Comparison of ENCODE assay signal across 8 mouse cellular contexts in the genomic region with DNA sequence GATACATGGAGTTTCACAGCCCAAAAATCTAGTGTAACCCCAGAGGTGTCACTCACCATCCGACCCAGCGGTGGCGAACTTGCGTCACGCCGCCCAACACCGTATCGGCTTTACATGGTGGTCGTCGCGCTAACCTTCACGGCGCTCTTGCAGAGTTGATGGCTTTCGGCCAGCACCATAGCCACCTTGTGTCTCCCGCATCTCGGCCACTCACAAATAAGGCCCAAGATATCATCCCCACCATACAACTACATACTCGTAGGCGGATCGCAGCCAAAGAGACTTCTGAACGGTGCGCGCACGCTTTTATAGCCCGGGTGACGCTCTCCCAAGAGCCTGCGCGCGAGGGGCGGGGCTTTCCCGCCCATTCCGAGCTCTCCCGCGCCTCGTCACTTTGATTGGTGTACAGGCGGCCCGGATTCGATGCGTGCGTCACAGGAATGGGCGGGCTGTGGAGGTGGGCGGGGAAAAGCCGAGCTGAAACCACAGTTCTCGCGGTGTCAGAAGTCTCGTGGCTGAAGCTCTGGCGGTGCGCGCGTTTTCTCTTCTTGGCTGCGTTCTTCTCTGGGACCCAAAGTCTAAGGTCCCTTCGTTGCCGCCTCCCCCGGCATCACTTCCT.
DNase-seq lines count a peak whose midpoint lies in the region; ATAC-seq lines count a peak whose summit lies in the region.

No protein-coding gene starts in this region.

- H3K36me3 ChIP-seq in lung, embryonic 16.5 days (ENCODE audit: control insufficient read depth, insufficient read depth, low read length) = peaks cover 3% of the 10 kb centered on the region

- no peaks in the 10 kb centered on the region for H3K9me3 ChIP-seq in lung, embryonic 16.5 days (ENCODE audit: control insufficient read depth, low read length)

- H3K4me3 ChIP-seq in lung, embryonic 16.5 days (ENCODE audit: low read length) = peak overlapping the region; percentile 83

- peak overlapping the region; percentile 99 for H3K27ac ChIP-seq in lung, embryonic 16.5 days (ENCODE audit: low read length)

- peak overlapping the region; percentile 84 for H3K4me2 ChIP-seq in lung, embryonic 16.5 days (ENCODE audit: low read depth, low read length)

- H3K4me1 ChIP-seq in lung, embryonic 16.5 days (replicated peaks; ENCODE audit: control insufficient read depth, insufficient read depth, low read length) = peaks cover 16% of the 10 kb centered on the region

- no peaks in the 10 kb centered on the region for H3K27me3 ChIP-seq in lung, embryonic 16.5 days (ENCODE audit: control insufficient read depth, insufficient read depth, low read depth, low read length)

- peak; percentile 97 for DNase-seq in MEL-GATA-1-ER (ENCODE audit: extremely low read depth, low read depth)
- DNase-seq in cerebellum, adult 8-10 months = peak; percentile 98
- peak; percentile 99 for DNase-seq in forelimb bud, embryonic 11.5 days (ENCODE audit: low read depth, low spot score)
- DNase-seq in layer of hippocampus, adult 9-10 months (ENCODE audit: low spot score) = peak; percentile 94
- peak; percentile 94 for DNase-seq in ovary, postnatal 10 days (ENCODE audit: low spot score)
- peak; percentile 99 for DNase-seq in thymus, postnatal 10 days (ENCODE audit: low spot score in 2 of 2)

- peak; percentile 83 to 84 for ATAC-seq in hematopoietic stem cell, adult 5-6 weeks (replicated peaks in 1 of 2; ENCODE audit: insufficient read depth in 1 of 2, low FRiP score in 2 of 2, low TSS enrichment in 1 of 2, low read depth in 1 of 2, poor library complexity in 2 of 2, severe bottlenecking in 2 of 2)
- peak; percentile 98 for ATAC-seq in lung, embryonic 16.5 days (ENCODE audit: low read depth)

- peak overlapping the region; percentile 97 for H3K9ac ChIP-seq in lung, embryonic 16.5 days (ENCODE audit: low read length)

- WGBS in lung, embryonic 16.5 days = 0% methylated on average over 52 of the region's 53 CpGs

Comparison
In these comparisons a context has a peak if more than half of its experiments do, and no peak if none do; other contexts are left out.
1. Peak in every context shown above with its lines: DNase-seq, ATAC-seq, H3K4me3 ChIP-seq and H3K27ac ChIP-seq.